Mouse (Mus musculus): ENCODE measurements around the gene Kcnmb4. TPM values are rescaled to one million over a fixed set of nuclear protein-coding genes. Genes with fewer than 3 reads are reported as not detected.

The Kcnmb4 gene
- polyA plus RNA-seq, 1 experiment from 2014 or later = 2.7 TPM

DNA sequence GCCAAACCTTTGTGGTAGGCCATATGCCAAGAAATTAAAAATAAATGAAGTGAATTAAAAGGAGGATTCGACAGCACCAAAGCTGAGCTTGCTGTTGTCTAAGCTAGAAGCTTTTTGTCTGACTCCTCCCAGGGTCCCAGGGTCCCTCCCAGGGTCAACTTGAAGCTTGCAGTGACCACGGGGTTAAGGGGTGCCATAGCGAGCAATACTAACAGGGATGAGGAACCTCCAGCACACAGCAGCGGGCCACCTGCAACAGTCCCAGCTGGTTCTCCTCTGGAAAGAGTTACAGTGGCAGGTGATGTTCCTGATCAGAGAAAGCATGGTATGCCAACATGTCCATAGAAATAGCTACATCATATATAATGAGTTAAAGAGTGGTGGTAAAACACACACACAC lies 89.3 kb downstream of the Kcnmb4 start:
- Histone ChIP-seq H3K4me2 (no peak overlapping the region), H3K36me3 (ENCODE audit: control insufficient read depth, insufficient read depth, low read length) (no peaks in the 10 kb centered on the region), H3K9me3 (ENCODE audit: control insufficient read depth, low read length) (no peaks in the 10 kb centered on the region), H3K27ac (ENCODE audit: low read depth, low read length) (no peak overlapping the region), H3K4me3 (ENCODE audit: low read depth, low read length) (no peak overlapping the region), H3K4me1 (replicated peaks; ENCODE audit: control insufficient read depth, insufficient read depth, low read length) (no peaks in the 10 kb centered on the region), H3K27me3 (replicated peaks; ENCODE audit: control insufficient read depth, insufficient read depth, low read length) (no peaks in the 10 kb centered on the region), H3K9ac (ENCODE audit: low read depth, low read length) (no peak overlapping the region)
- DNase-seq (ENCODE audit: low spot score) = no peak
- no peak for ATAC-seq (replicated peaks; ENCODE audit: low FRiP score)
- WGBS = 76% methylated on average over 4 of the region's 4 CpGs

DNA sequence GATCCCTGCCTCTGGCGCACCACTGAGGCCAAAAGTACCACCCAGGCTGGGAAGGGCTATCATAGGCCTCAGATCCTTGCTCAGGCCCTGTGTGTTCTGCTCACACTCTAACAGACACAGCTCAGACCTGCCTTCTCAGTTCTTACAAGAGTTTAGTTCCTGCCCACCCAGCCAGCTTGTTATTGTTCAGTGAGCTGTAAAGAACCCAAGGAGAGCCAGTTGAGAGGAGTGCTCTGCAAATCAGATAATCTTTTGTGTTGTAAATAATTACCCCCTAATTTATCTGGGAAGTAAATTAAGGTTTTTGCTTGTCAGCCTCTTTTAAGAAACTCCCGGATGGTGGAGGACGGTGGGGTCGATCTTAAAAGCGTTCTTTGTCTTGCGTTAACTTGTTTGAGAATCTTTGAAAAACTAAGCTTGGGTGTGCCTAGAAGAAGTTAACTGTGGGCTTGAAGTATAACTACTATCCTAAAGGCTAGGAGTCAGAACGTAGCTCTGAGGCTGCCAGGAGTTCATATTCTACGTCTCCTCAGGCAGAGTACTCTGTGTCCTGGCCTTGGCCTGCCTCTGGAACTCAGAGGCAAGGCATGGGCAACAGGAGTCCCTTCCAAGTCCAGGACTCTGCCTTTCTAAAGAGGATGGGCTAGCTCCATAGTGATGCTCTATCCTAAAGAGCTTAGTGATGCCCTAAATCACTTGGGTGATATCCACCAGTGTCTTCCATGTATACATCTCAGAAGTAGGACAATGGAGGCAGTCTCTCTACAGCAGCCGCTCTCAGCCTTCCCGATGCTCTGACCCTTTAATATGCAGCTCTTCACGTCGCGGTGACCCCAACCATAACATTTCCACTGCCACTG lies 90.6 kb downstream of the Kcnmb4 start:
- ATAC-seq (replicated peaks; ENCODE audit: low FRiP score) (no peak), DNase-seq (ENCODE audit: low spot score) (no peak)
- Histone ChIP-seq H3K9ac (ENCODE audit: low read depth, low read length) (no peak overlapping the region), H3K4me2 (no peak overlapping the region), H3K27ac (ENCODE audit: low read depth, low read length) (no peak overlapping the region), H3K27me3 (replicated peaks; ENCODE audit: control insufficient read depth, insufficient read depth, low read length) (no peaks in the 10 kb centered on the region), H3K36me3 (ENCODE audit: control insufficient read depth, insufficient read depth, low read length) (no peaks in the 10 kb centered on the region), H3K9me3 (ENCODE audit: control insufficient read depth, low read length) (no peaks in the 10 kb centered on the region), H3K4me3 (ENCODE audit: low read depth, low read length) (no peak overlapping the region), H3K4me1 (replicated peaks; ENCODE audit: control insufficient read depth, insufficient read depth, low read length) (no peaks in the 10 kb centered on the region)
- WGBS = 78% methylated on average over 13 of the region's 13 CpGs

DNA sequence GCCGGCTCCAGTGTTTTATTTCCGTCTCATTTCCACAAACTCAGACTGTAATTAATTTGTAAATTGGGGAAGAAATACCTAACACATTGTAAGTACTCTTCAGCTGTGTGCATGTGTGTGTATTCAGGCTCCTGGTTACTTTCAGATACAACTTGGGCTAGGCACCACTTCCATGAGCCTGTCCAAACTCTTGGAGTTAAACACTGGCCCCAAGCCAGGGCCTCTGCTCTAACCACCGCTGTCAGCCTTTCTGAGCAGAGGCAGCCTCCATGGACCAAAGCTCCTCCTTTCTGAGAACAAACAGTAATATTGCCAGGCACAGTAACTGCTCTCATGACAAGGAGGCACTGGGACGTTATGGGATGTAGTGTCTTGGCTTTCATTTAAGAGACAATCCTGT lies 96.8 kb downstream of the Kcnmb4 start:
- no peaks in the 10 kb centered on the region for H3K4me1 ChIP-seq (replicated peaks; ENCODE audit: control insufficient read depth, insufficient read depth, low read length)
- DNase-seq (ENCODE audit: low spot score) = no peak

DNA sequence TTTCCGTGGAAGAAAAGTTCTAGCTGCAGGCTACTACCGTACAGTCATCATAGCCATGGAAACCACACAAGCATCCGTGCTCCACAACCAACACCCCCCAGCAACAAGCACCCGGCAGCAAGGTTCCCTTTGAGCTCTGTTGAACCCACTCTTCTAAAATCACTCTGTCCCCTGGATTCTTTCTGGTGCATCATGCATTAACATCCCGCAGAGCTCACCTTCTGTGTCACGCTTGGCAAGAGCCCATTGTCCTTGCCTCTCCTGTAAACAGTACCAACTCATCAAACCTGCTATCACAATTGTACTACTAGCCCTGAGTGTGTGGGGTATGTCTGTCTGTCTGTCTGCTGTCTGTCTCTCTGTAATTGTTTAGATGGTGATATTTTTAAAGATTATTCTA lies 99.6 kb downstream of the Kcnmb4 start:
- Histone ChIP-seq H3K9me3 (ENCODE audit: control insufficient read depth, low read length) (no peaks in the 10 kb centered on the region), H3K4me1 (replicated peaks; ENCODE audit: control insufficient read depth, insufficient read depth, low read length) (no peaks in the 10 kb centered on the region), H3K36me3 (ENCODE audit: control insufficient read depth, insufficient read depth, low read length) (no peaks in the 10 kb centered on the region), H3K4me3 (ENCODE audit: low read depth, low read length) (no peak overlapping the region), H3K9ac (ENCODE audit: low read depth, low read length) (no peak overlapping the region), H3K27me3 (replicated peaks; ENCODE audit: control insufficient read depth, insufficient read depth, low read length) (no peaks in the 10 kb centered on the region), H3K4me2 (no peak overlapping the region), H3K27ac (ENCODE audit: low read depth, low read length) (no peak overlapping the region)
- WGBS = 93% methylated on average over 6 of the region's 6 CpGs
- ATAC-seq (replicated peaks; ENCODE audit: low FRiP score) = no peak
- DNase-seq (ENCODE audit: low spot score) = no peak

More for the DNA sequence above, 96.8 kb downstream of the Kcnmb4 start:
- Histone ChIP-seq H3K4me2 (no peak overlapping the region), H3K4me3 (ENCODE audit: low read depth, low read length) (no peak overlapping the region), H3K27me3 (replicated peaks; ENCODE audit: control insufficient read depth, insufficient read depth, low read length) (no peaks in the 10 kb centered on the region), H3K27ac (ENCODE audit: low read depth, low read length) (no peak overlapping the region), H3K9me3 (ENCODE audit: control insufficient read depth, low read length) (no peaks in the 10 kb centered on the region), H3K9ac (ENCODE audit: low read depth, low read length) (no peak overlapping the region), H3K36me3 (ENCODE audit: control insufficient read depth, insufficient read depth, low read length) (no peaks in the 10 kb centered on the region)
- no peak for ATAC-seq (replicated peaks; ENCODE audit: low FRiP score)
- WGBS = 90% methylated on average over 4 of the region's 4 CpGs

DNA sequence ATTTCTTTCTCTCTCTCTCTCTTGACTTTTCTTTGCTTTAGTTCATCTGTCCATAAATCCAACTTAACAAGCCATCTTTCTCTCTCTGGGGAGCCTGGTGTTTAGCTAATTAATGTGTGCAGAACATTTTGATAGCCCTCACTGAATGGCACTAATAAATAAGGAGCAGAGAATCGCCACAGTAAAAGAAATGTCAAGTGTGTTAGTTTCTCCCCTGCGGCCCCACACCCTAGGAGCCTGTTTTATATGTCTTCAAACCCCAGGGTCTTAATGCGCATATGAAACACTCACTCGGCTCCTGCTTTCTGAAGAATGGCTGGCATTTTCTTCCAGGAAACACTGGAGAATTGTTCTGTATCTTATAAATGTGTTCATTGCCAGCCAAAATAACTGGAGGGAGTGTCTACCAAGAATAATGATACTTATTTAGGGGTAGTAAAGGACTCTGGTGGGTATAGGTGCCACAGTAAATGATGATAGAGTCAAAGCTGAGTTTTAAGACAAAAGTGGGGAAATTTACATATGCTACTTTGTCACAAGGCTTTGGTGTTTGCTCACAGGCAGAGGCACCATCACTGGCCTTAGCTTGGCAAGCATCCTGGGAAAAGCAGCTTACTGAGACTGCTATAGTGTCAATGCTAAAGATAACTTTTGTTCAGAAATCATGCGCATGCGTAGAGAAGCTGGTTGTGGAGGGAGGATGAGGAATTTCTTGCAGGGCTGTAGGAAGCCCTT lies 102.5 kb downstream of the Kcnmb4 start:
- Histone ChIP-seq H3K27me3 (replicated peaks; ENCODE audit: control insufficient read depth, insufficient read depth, low read length) (no peaks in the 10 kb centered on the region), H3K4me1 (replicated peaks; ENCODE audit: control insufficient read depth, insufficient read depth, low read length) (no peaks in the 10 kb centered on the region), H3K9me3 (ENCODE audit: control insufficient read depth, low read length) (no peaks in the 10 kb centered on the region), H3K4me3 (ENCODE audit: low read depth, low read length) (no peak overlapping the region), H3K27ac (ENCODE audit: low read depth, low read length) (no peak overlapping the region), H3K4me2 (no peak overlapping the region), H3K36me3 (ENCODE audit: control insufficient read depth, insufficient read depth, low read length) (no peaks in the 10 kb centered on the region), H3K9ac (ENCODE audit: low read depth, low read length) (no peak overlapping the region)
- 75% methylated on average over 6 of the region's 6 CpGs for WGBS
- ATAC-seq (replicated peaks; ENCODE audit: low FRiP score) = no peak
- DNase-seq (ENCODE audit: low spot score) = no peak

Other genes with a start within 250 kb of the Kcnmb4 start
- gene Ptprb, start 198.4 kb downstream of the Kcnmb4 start, polyA plus RNA-seq (2014; fragmentation: Nextera tagmentation; extraction: Ambion mirVana) = 2.2 and 2.7 TPM in 2 replicates
- 77.2 and 93.4 TPM in 2 replicates for gene Cnot2, start 107.6 kb upstream of the Kcnmb4 start, polyA plus RNA-seq (2014; fragmentation: Nextera tagmentation; extraction: Ambion mirVana)

Data from liver, embryonic 11.5 days (tissue).